Mouse (Mus musculus) gastrocnemius, adult 2 months (tissue): ENCODE measurements at regions not wholly inside any gene's neighbourhood (a gene's known extent, or its start where the extent isn't known, plus 50 kb on each side); places are given as distances from the start of the nearest gene placed in this dataset.

ENCODE experiments used
- DNase-seq: peaks from one replicate; pipeline ENCODE4 v3.0.0; 2022
- H3K27ac ChIP-seq: fragments of 200-600 bp; 2 replicates; pipeline ENCODE4 v1.8.1; 2022; ENCODE audit warnings: mild to moderate bottlenecking
- H3K4me3 ChIP-seq: fragments of 200-600 bp; 2 replicates; pipeline ENCODE4 v1.8.1; 2022; ENCODE audit warnings: mild to moderate bottlenecking, moderate library complexity
- CTCF ChIP-seq: fragments of 200-600 bp; IDR thresholded peaks from 2 replicates; pipeline ENCODE4 v1.8.1; 2022; ENCODE audit warnings: antibody characterized with exemption, mild to moderate bottlenecking, moderate library complexity
- intact Hi-C: fragments of 180-260 bp; cut with DNase I; formaldehyde crosslinking; loops from one replicate; pipeline ENCODE4 v1.15.1; 2025

DNA sequence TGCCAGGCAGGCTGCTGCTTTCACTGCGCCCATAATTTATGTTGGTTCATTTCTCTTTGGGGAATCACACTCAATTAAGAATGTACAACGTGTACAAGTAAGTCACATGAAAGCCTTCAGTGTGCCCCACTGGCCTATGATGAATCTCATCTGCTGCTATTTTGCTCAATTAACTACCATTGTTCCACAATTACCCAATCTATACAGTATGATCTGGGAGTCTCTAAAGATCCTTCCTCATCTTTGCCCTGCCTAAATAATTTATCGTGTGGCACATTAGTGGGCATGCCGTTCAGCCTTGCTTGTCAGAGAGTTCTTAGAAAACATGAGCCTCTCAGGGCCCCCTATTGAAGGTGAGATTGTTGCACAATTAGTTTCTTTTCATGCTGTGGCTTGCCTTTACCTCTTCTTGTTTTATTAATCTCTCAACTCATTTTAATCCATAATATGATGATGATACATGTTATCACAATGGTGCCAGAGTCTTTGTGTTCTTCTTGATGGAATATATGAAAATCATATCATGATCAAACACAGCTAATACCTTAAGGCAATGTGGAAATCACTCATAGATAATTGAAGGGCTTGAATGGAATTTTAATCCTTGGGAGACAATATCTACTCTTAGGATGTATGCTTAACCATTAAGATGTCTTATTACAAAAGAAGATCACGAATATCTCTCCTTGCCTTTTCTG lies 113.3 kb downstream of the 1190002N15Rik start:
- no peak for TF ChIP-seq CTCF
- intact Hi-C loops: loop anchor here (5.0 kb wide), 1 partner anchor 113 kb away; the partner anchor contains the start of gene 1190002N15Rik
- Histone ChIP-seq H3K27ac (no peak overlapping the region), H3K4me3 (no peak overlapping the region)
- no peak for DNase-seq

DNA sequence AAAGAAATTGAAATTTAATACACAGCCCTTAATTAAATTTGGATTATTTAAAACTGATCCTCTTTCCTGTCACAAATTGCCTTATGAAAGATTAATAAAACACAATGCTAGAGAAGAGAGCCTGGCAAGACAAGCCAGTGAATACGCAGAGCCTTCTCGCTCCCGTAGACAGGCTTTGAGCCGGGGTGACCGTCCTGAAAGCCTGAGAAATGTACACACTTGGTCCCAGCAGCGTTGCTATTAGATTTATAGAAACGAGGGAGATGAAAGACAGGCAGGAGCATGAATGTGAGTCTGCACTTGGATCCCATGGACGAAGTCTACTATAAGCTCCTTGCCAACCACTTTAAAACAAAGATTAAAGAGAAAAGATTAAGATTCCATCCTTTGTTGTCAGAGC lies 127.3 kb downstream of the 1190002N15Rik start:
- DNase-seq: no peak
- no peak for TF ChIP-seq CTCF
- no peak overlapping the region for H3K27ac ChIP-seq
- intact Hi-C loops: no loop called here
- no peak overlapping the region for H3K4me3 ChIP-seq

DNA sequence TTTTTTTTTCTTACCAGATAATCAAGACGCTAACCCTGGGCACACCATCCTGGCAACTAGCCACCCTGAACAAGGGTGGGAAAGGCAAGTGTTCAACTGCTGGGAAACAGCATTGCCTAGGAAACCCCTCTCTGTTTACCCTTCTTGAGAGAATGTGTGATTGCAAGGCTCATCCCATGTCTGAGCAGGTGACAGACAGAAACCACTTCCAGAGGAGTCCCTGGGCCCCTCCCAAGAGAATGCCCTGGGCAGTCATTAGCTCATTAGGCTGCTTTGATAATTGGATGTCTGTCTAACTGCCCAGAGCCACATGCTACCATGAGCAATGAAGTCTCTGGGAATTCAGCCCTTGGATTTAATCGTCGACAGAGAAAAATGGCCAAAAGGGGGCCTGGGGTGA lies 127.8 kb downstream of the 1190002N15Rik start:
- Histone ChIP-seq H3K27ac (no peak overlapping the region), H3K4me3 (no peak overlapping the region)
- no peak for TF ChIP-seq CTCF
- intact Hi-C loops: no loop called here
- no peak for DNase-seq

DNA sequence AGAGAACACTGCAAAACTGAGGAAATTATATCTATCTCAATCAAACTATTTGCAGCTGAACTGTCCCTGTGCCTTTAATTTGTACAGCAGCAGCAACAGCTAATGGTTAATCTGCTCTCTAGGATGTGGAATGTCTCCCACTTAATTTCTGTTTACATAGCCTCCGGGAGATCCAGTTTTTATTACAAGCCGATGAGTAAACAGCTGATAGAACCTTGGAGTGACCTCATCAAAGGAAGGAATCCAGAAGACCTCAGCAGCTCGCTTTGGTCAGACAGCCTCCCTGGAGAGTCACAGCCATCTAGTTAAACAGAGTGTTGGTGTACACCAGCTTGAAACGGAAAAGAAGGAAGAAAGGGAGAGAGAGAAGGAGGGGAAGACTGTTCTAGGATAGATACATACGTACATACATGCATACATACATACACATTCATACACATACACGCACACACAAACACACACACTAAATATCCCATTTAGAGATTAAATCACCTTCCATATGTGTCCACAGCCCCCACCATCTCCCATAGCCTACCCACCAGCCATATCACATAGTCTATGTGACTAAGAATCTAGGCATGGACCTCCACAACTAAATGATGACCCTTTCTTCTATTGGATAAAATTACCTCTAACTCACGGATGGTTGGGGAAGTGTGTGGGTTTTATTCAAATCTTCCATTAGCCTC lies 129.1 kb downstream of the 1190002N15Rik start:
- no peak overlapping the region for H3K27ac ChIP-seq
- no peak for TF ChIP-seq CTCF
- intact Hi-C loops: no loop called here
- DNase-seq: no peak
- H3K4me3 ChIP-seq: no peak overlapping the region

DNA sequence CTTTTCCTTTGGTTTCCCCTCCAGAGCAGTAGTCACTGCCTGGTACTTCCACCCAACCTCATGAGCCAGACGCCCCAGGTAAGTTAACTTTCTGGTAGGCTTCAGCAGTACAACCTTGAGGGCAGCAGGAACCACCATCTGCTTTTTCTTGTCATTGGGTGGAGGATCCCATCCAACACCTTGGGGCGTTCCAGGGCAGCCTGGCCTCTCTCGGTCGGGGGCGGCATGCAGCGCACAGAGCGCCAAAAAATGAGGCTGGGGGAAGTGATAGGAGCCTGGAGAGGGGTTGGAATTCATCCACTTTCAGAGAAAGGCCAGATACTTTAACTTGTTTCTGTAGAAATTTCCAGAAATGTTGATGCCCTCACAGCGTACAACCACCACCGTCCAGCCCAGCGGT lies 130.2 kb downstream of the 1190002N15Rik start:
- no peak for DNase-seq
- Histone ChIP-seq H3K4me3 (no peak overlapping the region), H3K27ac (no peak overlapping the region)
- intact Hi-C loops: no loop called here
- no peak for TF ChIP-seq CTCF

DNA sequence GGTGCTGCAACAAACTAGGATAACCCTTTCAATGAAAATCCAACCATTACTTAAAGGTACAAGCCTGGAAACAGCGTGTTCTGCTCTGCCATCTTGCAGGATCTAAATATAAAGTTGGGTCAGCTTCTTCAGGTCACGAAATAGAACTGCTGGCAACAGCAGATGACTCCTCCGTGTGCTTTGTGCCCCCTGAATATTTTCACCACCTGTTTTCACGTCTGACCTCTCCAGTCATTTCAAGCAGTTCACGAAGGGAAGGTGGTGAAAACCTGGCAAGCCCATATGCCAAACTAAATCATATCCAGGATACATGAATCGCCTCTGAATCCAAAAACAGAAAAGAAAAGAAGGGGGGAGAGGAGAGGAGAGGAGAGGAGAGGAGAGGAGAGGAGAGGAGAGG lies 133.3 kb downstream of the 1190002N15Rik start:
- DNase-seq: no peak
- H3K27ac ChIP-seq: no peak overlapping the region
- TF ChIP-seq CTCF: no peak
- intact Hi-C loops: no loop called here
- H3K4me3 ChIP-seq: no peak overlapping the region

DNA sequence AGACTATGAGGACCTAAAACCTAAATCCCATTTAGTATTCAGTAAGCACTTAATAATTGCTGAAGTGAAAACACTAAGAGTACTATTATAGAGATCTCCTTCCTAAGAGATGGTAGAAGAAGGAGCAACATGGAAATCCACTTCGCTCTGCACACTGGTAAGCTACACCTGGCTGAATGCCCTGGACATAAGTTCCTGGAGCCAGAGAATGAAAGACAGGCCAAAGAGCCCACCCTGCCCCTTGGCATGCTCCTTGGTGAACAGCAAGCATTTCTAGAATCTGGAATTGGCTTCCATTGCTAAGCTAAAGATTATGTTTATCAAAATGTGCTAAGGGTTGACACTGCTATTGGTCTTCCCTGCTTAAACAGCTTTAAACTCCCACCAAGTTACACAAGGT lies 137.3 kb downstream of the 1190002N15Rik start:
- intact Hi-C loops: no loop called here
- no peak for TF ChIP-seq CTCF
- DNase-seq: no peak
- Histone ChIP-seq H3K4me3 (no peak overlapping the region), H3K27ac (no peak overlapping the region)

DNA sequence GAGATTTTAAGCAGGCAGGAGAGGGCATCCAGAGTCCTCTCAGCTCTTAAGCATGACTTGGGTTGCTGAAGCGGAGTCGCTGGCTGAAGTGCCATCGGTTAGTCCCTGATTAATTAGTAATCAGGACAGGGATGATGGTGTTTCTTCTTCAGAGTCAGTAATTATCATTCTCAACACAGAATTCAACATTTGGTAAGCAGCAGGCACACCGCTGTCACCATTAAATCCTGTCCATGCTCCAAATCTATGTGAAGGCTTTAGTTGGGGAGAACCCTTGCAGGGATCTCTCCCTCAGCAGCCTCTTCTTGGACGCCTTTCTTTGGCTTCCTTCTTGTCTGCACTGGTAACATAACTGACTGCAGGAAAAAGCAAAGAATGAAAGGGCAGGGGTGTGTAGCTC lies 142.7 kb downstream of the 1190002N15Rik start:
- Histone ChIP-seq H3K4me3 (no peak overlapping the region), H3K27ac (no peak overlapping the region)
- no peak for DNase-seq
- no peak for TF ChIP-seq CTCF
- intact Hi-C loops: no loop called here

DNA sequence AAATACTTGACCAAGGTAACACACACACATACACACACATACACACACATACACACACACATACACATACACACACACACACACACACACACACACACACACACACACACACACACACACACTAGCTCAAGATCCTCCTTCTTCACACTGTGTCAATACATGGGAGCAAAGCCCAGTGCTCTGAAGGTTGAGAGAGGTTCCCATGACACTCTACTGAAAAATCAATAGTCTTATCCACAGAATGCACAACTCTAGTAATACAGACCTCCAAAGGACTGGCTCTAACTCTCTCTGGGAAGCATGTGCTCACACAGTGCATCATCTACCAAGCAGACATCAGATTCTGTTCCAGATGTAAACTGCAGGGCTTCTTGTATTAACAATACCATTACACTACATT lies 151.7 kb downstream of the 1190002N15Rik start:
- DNase-seq: no peak
- Histone ChIP-seq H3K4me3 (no peak overlapping the region), H3K27ac (no peak overlapping the region)
- TF ChIP-seq CTCF: no peak
- intact Hi-C loops: no loop called here

DNA sequence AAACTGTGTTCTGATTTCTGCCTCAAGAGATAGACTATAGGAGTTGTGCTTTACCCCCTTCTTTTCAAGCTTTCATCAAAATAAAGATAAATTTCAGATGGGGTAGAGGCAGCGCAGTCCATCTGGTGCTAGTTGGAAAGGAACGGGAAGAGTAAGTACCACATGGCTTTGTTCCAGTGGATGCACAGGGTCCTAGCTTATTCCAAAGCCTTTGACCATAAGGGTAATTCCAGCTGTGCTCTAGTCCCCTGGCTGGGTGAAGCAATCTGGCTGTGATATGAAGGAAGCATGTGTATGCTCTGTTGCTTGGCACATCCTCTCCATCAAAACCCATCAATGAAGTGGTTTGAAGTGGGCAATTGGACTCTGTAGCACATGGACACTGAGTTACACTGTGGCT lies 155.6 kb downstream of the 1190002N15Rik start:
- no peak for DNase-seq
- intact Hi-C loops: no loop called here
- TF ChIP-seq CTCF: no peak
- Histone ChIP-seq H3K27ac (no peak overlapping the region), H3K4me3 (no peak overlapping the region)

DNA sequence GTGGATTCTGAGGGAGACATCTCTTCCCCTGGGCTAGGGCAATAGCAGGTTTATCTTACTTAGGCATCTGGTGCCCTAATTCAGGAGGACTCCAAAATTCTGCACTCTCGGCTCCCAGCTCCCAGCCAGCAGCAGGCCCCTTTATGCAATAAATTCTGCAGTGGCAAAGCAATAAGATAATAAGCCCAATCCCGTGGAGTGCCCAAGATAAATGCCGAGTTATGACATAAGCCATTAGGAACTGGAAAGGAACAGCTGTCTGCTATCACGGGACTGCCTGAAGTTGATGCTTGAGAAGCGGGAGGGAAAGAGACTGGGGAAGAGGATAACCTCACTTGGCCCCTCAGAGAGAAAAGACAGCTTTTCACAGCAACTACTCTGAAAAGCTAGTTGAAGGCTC lies 159.0 kb downstream of the 1190002N15Rik start:
- no peak for TF ChIP-seq CTCF
- Histone ChIP-seq H3K4me3 (no peak overlapping the region), H3K27ac (no peak overlapping the region)
- intact Hi-C loops: no loop called here
- no peak for DNase-seq

DNA sequence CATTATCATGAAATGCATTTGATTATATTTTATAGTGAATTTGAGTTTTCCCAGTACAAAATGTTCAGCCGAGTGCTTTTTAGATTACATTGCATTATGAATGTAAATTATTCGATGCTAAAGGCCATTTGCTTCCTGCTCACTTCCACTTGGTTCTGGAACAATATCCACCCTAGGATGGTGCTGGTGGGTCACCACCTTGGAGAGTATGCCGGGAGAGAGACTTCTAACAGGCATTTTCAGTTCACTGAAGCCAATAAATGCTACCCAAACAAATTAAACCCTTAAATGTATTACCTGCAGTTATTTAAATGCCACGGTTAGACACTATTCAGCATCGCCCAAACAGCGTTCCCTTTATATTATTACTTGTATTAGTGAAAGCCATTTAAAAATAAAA lies 159.6 kb downstream of the 1190002N15Rik start:
- Histone ChIP-seq H3K4me3 (no peak overlapping the region), H3K27ac (no peak overlapping the region)
- no peak for TF ChIP-seq CTCF
- intact Hi-C loops: no loop called here
- no peak for DNase-seq

DNA sequence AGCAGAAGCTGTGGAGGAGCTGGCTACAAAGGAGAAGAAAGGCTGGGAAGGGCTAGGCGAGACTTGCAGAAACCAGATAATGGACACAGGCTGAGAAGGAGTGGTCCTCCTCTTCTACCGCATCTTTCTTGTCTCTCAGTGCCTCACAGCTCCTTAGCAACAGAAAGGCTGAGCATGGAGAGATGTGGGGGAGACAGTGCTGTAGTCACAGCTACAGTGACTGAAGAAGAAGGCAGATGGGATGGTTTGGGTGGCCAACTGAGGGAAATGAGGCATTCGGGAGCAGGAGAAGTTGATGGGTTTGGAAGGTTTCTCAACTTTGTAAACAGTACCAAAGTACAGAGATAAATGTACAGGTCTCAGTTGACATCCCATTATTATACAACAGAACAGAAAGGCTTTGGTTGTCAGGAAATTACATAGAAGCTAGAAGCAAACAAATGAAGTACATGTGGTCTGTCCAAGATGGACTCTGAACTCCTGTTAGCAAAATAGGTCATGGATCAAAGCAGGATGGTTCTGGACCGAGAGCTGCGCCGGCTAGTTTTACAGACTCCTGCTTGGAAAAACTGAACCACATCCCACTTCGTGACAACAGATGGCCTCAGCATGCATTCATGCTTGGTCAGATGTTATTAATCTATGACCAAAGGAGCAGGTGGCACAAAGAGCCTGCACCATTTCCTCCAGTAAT lies 160.4 kb downstream of the 1190002N15Rik start:
- DNase-seq: no peak
- intact Hi-C loops: no loop called here
- no peak for TF ChIP-seq CTCF

More for the DNA sequence above, 160.4 kb downstream of the 1190002N15Rik start:
- no peak overlapping the region for H3K4me3 ChIP-seq
- no peak overlapping the region for H3K27ac ChIP-seq
